Mouse (Mus musculus): Measurements from ENCODE around the gene Cpeb4. TPM values are rescaled to one million over a fixed set of nuclear protein-coding genes. Genes with fewer than 3 reads are reported as not detected.
A peak's percentile ranks its signal among the peaks of the same experiment; 100 is the strongest.

The Cpeb4 gene
- polyA plus RNA-seq, 1 experiment from 2014 or later: 11.3 TPM

DNA sequence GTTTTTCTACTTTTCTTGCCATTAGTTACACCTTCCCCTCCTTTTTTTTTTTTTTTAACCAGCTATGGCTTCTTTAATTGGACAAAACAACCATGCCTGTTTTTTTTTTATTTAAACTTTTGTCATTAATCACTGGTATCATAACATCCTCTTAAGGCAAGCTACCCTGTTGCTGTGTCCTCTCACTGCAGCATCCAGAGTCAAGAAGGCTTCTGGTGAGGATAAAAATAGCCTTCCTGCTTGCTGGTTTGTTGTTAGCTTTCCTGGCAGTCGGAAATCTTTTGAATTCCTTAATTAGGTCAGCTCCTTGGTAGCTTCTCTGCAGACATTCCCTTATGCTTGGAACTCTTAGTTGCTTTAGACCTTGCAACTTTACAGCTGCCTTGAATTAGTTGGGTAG, 28.7 kb downstream of the Cpeb4 start:
- 31% methylated on average over 1 of the region's 1 CpGs for WGBS

DNA sequence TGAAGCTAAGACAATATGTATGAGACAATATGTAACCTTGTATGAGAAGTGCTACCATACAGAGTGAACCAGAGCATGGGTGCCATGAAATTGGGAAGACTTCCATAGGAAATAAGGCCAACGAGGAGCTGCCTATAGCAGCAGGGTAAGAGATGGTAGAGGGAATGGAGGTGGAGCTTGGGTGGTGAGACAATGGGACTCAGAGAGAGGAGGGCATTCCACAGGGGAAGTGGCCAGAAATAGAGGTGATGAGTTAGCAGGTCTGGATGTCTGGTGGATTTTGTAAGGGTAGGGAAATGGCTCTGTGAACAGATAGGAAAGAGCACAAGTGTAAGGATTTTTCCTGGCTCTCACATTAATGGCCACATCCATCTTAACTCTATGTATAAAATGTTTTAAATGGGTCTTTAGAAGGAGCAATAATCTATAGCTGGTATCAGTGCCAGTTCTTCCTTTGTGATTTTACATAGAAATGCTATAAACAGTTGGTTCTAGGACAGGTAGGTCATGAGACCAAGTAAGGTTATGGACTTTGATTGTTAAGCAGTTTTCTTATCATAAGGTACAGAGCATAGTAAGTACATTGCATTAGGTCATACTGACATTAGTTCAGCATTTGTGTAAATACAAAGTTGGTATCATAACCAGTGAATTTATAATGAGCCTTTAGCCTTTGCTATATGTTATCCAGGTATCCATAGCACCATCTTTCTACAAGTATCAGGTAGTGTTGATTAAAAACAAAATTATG, 30.4 kb downstream of the Cpeb4 start:
- TF ChIP-seq CTCF (IDR thresholded peaks at IDR 0.05; ENCODE audit: low read depth): no peak
- Histone ChIP-seq H3K9me3 (ENCODE audit: control insufficient read depth) (no peaks in the 10 kb centered on the region), H3K9ac (ENCODE audit: low read depth, low read length) (no peak overlapping the region), H3K4me1 (replicated peaks; ENCODE audit: control insufficient read depth, insufficient read depth, low read length) (0 out of 2 replicates have a peak, but pooled peaks cover 10% of the 10 kb centered on the region), H3K27ac (ENCODE audit: low read depth, low read length) (peak overlapping the region; percentile 60), H3K27me3 (replicated peaks; ENCODE audit: control insufficient read depth, insufficient read depth, low read length) (no peaks in the 10 kb centered on the region), H3K4me3 (ENCODE audit: low read depth, low read length) (no peak overlapping the region), H3K36me3 (ENCODE audit: control insufficient read depth, insufficient read depth) (no peaks in the 10 kb centered on the region), H3K4me2 (replicated peaks; ENCODE audit: low read depth) (no peak overlapping the region)
- WGBS: 67% methylated on average over 1 of the region's 1 CpGs
- ATAC-seq: peak; percentile 76

More for the DNA sequence above, 28.7 kb downstream of the Cpeb4 start:
- H3K36me3 ChIP-seq (ENCODE audit: control insufficient read depth, insufficient read depth): no peaks in the 10 kb centered on the region
- H3K9me3 ChIP-seq (ENCODE audit: control insufficient read depth): no peaks in the 10 kb centered on the region
- no peaks in the 10 kb centered on the region for H3K27me3 ChIP-seq (replicated peaks; ENCODE audit: control insufficient read depth, insufficient read depth, low read length)
- H3K9ac ChIP-seq (ENCODE audit: low read depth, low read length): no peak overlapping the region
- no peak overlapping the region for H3K4me3 ChIP-seq (ENCODE audit: low read depth, low read length)
- TF ChIP-seq CTCF (IDR thresholded peaks at IDR 0.05; ENCODE audit: low read depth): no peak
- 0 out of 2 replicates have a peak, but pooled peaks cover 10% of the 10 kb centered on the region for H3K4me1 ChIP-seq (replicated peaks; ENCODE audit: control insufficient read depth, insufficient read depth, low read length)
- ATAC-seq: no peak
- H3K4me2 ChIP-seq (replicated peaks; ENCODE audit: low read depth): no peak overlapping the region
- H3K27ac ChIP-seq (ENCODE audit: low read depth, low read length): peak overlapping the region; percentile 50; the same call in 1 of the 2 replicates

DNA sequence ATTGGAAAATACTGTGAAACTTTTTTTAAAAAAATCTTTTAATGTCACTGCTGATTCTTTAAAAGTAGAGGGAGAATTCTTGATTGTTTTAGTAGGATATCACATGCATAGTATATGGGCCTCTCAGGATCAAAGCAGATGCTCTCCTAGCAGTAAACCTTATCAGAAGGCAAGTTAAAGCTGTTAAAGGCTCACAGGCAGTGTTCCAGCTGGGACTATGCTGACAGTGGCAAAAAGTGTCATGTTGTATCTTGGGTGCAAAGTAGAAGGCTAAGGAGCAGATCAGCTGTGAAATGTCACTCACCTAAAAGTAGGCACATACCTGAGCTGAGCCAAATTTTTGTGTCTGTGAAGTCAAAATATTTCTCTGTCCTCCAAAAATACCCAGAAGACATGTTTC, 34.5 kb downstream of the Cpeb4 start:
- H3K4me2 ChIP-seq (replicated peaks; ENCODE audit: low read depth): no peak overlapping the region
- peak; percentile 89 for ATAC-seq
- no peak for TF ChIP-seq CTCF (IDR thresholded peaks at IDR 0.05; ENCODE audit: low read depth)
- H3K27ac ChIP-seq (ENCODE audit: low read depth, low read length): no peak overlapping the region; the same call in 1 of the 2 replicates
- H3K4me3 ChIP-seq (ENCODE audit: low read depth, low read length): no peak overlapping the region
- no peak overlapping the region for H3K9ac ChIP-seq (ENCODE audit: low read depth, low read length)
- no peaks in the 10 kb centered on the region for H3K9me3 ChIP-seq (ENCODE audit: control insufficient read depth)
- no peaks in the 10 kb centered on the region for H3K27me3 ChIP-seq (replicated peaks; ENCODE audit: control insufficient read depth, insufficient read depth, low read length)
- peaks cover 11% of the 10 kb centered on the region; the same call in 1 of the 2 replicates for H3K4me1 ChIP-seq (replicated peaks; ENCODE audit: control insufficient read depth, insufficient read depth, low read length)
- no peaks in the 10 kb centered on the region for H3K36me3 ChIP-seq (ENCODE audit: control insufficient read depth, insufficient read depth)

DNA sequence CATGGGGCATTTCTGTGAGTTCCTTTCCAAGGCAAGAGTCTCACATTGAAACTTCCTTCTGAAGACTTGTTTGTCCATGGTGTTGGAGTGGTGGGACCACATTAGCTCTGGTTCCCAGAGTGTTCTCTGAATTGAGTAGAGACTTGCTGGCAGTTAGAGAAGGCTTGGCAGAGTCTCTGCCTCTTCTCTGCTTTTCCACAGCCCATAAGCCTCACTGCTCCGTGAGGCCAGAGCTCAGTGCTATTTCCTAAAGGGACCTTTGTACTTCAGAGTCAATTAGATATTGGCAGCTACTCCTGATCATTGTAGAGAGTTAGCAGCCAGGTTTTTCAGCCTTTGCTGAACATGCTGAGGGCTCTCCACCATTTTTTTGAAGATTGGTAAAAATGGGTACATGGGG, 35.6 kb downstream of the Cpeb4 start:
- 16% methylated on average over 1 of the region's 1 CpGs for WGBS
- ATAC-seq: peak; percentile 66

DNA sequence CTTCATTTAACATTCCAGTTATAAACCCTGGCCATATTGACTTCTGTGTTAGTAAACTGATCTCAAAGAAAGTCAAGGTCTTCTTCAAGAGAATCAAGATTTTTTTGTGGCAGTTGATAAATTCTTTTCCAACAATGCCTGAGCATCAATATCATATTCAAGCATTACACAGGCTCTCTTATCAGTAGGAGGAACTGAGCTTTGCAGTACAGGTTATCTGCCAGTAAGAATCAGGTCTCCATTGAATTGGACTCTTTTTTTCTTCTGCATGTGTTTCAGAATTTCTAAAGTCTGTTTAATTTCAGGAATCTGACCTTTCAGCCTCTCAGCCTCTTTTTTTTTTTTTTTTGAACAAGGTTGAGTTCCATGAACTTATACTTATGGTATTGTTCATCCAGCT, 40.9 kb downstream of the Cpeb4 start:
- Histone ChIP-seq H3K9ac (ENCODE audit: low read depth, low read length) (no peak overlapping the region), H3K36me3 (ENCODE audit: control insufficient read depth, insufficient read depth) (no peaks in the 10 kb centered on the region), H3K9me3 (ENCODE audit: control insufficient read depth) (no peaks in the 10 kb centered on the region), H3K4me1 (replicated peaks; ENCODE audit: control insufficient read depth, insufficient read depth, low read length) (peaks cover 4% of the 10 kb centered on the region; the same call in 1 of the 2 replicates), H3K4me2 (replicated peaks; ENCODE audit: low read depth) (no peak overlapping the region), H3K4me3 (ENCODE audit: low read depth, low read length) (no peak overlapping the region), H3K27ac (ENCODE audit: low read depth, low read length) (no peak overlapping the region), H3K27me3 (replicated peaks; ENCODE audit: control insufficient read depth, insufficient read depth, low read length) (no peaks in the 10 kb centered on the region)
- no peak for ATAC-seq
- TF ChIP-seq CTCF (IDR thresholded peaks at IDR 0.05; ENCODE audit: low read depth): no peak

More for the DNA sequence above, 35.6 kb downstream of the Cpeb4 start:
- peaks cover 6% of the 10 kb centered on the region; the same call in 1 of the 2 replicates for H3K4me1 ChIP-seq (replicated peaks; ENCODE audit: control insufficient read depth, insufficient read depth, low read length)
- H3K27ac ChIP-seq (ENCODE audit: low read depth, low read length): peak overlapping the region; percentile 61; the same call in 1 of the 2 replicates
- no peaks in the 10 kb centered on the region for H3K27me3 ChIP-seq (replicated peaks; ENCODE audit: control insufficient read depth, insufficient read depth, low read length)
- H3K9me3 ChIP-seq (ENCODE audit: control insufficient read depth): no peaks in the 10 kb centered on the region
- H3K4me2 ChIP-seq (replicated peaks; ENCODE audit: low read depth): 0 out of 2 replicates have a peak overlapping the region, but pooled peaks have one; percentile 18
- no peak overlapping the region for H3K4me3 ChIP-seq (ENCODE audit: low read depth, low read length)
- no peak for TF ChIP-seq CTCF (IDR thresholded peaks at IDR 0.05; ENCODE audit: low read depth)
- H3K36me3 ChIP-seq (ENCODE audit: control insufficient read depth, insufficient read depth): no peaks in the 10 kb centered on the region
- no peak overlapping the region for H3K9ac ChIP-seq (ENCODE audit: low read depth, low read length)

DNA sequence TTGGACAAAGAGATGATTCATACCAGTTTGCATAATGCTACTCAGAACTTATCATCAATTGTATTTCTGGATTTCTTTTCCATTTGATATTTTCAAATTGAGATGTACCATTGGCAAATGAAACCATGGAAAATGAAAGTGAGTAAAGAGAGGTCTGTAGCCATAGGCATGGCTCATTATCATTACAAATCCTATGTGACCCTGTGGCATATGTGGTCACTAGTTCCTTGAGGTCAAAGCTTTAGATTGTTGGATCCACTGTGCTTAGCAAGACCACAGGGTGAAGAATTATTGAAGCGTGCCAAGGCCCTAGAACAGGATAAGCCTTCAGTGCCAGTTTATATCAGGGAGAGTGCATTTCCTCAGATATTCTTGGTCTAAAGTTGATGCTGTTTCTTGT, 45.8 kb downstream of the Cpeb4 start:
- H3K4me3 ChIP-seq (ENCODE audit: low read depth, low read length): no peak overlapping the region
- whole genome bisulfite sequencing: 92% methylated on average over 1 of the region's 1 CpGs
- H3K4me2 ChIP-seq (replicated peaks; ENCODE audit: low read depth): no peak overlapping the region
- no peaks in the 10 kb centered on the region for H3K9me3 ChIP-seq (ENCODE audit: control insufficient read depth)
- H3K9ac ChIP-seq (ENCODE audit: low read depth, low read length): no peak overlapping the region
- peaks cover 13% of the 10 kb centered on the region for H3K36me3 ChIP-seq (ENCODE audit: control insufficient read depth, insufficient read depth)
- no peaks in the 10 kb centered on the region for H3K4me1 ChIP-seq (replicated peaks; ENCODE audit: control insufficient read depth, insufficient read depth, low read length)
- no peaks in the 10 kb centered on the region for H3K27me3 ChIP-seq (replicated peaks; ENCODE audit: control insufficient read depth, insufficient read depth, low read length)
- TF ChIP-seq CTCF (IDR thresholded peaks at IDR 0.05; ENCODE audit: low read depth): no peak
- H3K27ac ChIP-seq (ENCODE audit: low read depth, low read length): no peak overlapping the region
- ATAC-seq: no peak

Data from intestine, postnatal 0 days (tissue).